Mouse (Mus musculus) lung, postnatal 0 days (tissue): Measurements from ENCODE around the gene Tor1aip2. TPM values are rescaled to one million over a fixed set of nuclear protein-coding genes. Genes with fewer than 3 reads are reported as not detected.
"Not testable (repeated sequence)": the region's sequence is repeated elsewhere in the genome, so short reads cannot be mapped to it uniquely, and the experiment has no call there.

Source experiments
- ATAC-seq: fragments of 200-750 bp; cut with Nextera tagmentation; 2 replicates; pipeline ENCODE4 v1.8.0; 2017; ENCODE audit warnings: moderate library complexity
- DNase-seq: peaks from one replicate; pipeline ENCODE4 v3.0.0-alpha.2; 2016; ENCODE audit warnings: low spot score
- H3K27ac ChIP-seq: fragments of 300-500 bp; sonication (generic); 2 replicates; pipeline ENCODE4 v1.5.1; 2014; ENCODE audit warnings: antibody characterized with exemption, mild to moderate bottlenecking, low read length, mixed read lengths
- H3K27me3 ChIP-seq: fragments of 300-500 bp; sonication (generic); replicated peaks from 2 replicates; pipeline ENCODE4 v1.6.1; 2014; ENCODE audit warnings: low read length, mixed read lengths; ENCODE audit not compliant: insufficient read depth
- H3K36me3 ChIP-seq: fragments of 300-500 bp; sonication (generic); 2 replicates; pipeline ENCODE4 v1.6.1; 2014; ENCODE audit warnings: low read length, mixed read lengths; ENCODE audit not compliant: insufficient read depth
- H3K4me1 ChIP-seq: fragments of 300-500 bp; sonication (generic); 2 replicates; pipeline ENCODE4 v1.6.1; 2014; ENCODE audit warnings: antibody characterized with exemption, low read depth, low read length, mixed read lengths; ENCODE audit not compliant: insufficient read depth
- H3K4me2 ChIP-seq: fragments of 300-500 bp; sonication (generic); replicated peaks from 2 replicates; pipeline ENCODE4 v1.6.1; 2014; ENCODE audit warnings: low read depth, mild to moderate bottlenecking, low read length, moderate library complexity, mixed read lengths
- H3K4me3 ChIP-seq: fragments of 300-500 bp; sonication (generic); 2 replicates; pipeline ENCODE4 v1.5.1; 2014; ENCODE audit warnings: low read depth, low read length
- H3K9ac ChIP-seq: fragments of 300-500 bp; sonication (generic); replicated peaks from 2 replicates; pipeline ENCODE4 v1.6.1; 2014; ENCODE audit warnings: low read depth, mild to moderate bottlenecking
- H3K9me3 ChIP-seq: fragments of 300-500 bp; sonication (generic); 2 replicates; pipeline ENCODE4 v1.6.1; 2016; ENCODE audit warnings: low read length, mixed read lengths
- CTCF ChIP-seq: IDR thresholded peaks from 2 replicates; pipeline ENCODE4 v1.5.1; 2016; ENCODE audit warnings: antibody characterized with exemption, mild to moderate bottlenecking
- EP300 ChIP-seq: IDR thresholded peaks from 2 replicates; pipeline ENCODE4 v1.6.1; 2016; ENCODE audit warnings: antibody characterized with exemption, mild to moderate bottlenecking, control low read depth
- WGBS: fragments of 180-500 bp; shearing (Covaris S2); extraction: QIAGEN DNeasy Blood & Tissue Kit; methylation state at CpG from one replicate; pipeline ENCODE4 v1.1.7; 2014; 5-methylcytosine and 5-hydroxymethylcytosine counted together
- polyA plus RNA-seq: library from polyadenylated mRNA; unstranded; fragments of >200 nt; fragmentation: Nextera tagmentation; extraction: Ambion mirVana; gene quantifications from 2 replicates; pipeline ENCODE4 v1.2.1, GENCODE M21; 2015

Tor1aip2 gene
- polyA plus RNA-seq, 1 experiment from 2014 or later, result 55.2 TPM

GRCm38 (mm10) chr1:156037144-156037583 lies 2.0 kb downstream of the Tor1aip2 start:
- Histone ChIP-seq H3K9ac (0 out of 2 replicates have a peak overlapping the region, but pooled peaks have one; percentile 0), H3K4me2 (peak overlapping the region; percentile 61), H3K9me3 (no peaks in the 10 kb centered on the region), H3K27me3 (no peaks in the 10 kb centered on the region), H3K4me1 (peaks cover 3% of the 10 kb centered on the region; the same call in 1 of the 2 replicates), H3K27ac (peak overlapping the region; percentile 74), H3K36me3 (no peaks in the 10 kb centered on the region; the same call in 1 of the 2 replicates), H3K4me3 (peak overlapping the region; percentile 89)
- no peak for TF ChIP-seq CTCF
- TF ChIP-seq EP300, result no peak
- 19% methylated on average over 5 of the region's 5 CpGs for WGBS
- ATAC-seq (no peak), DNase-seq (peak; percentile 85)

- DNase-seq, result peak; percentile 50
- H3K4me3 ChIP-seq, H3K27me3 ChIP-seq, ATAC-seq, H3K27ac ChIP-seq, H3K4me1 ChIP-seq, H3K9ac ChIP-seq, H3K9me3 ChIP-seq, H3K36me3 ChIP-seq, H3K4me2 ChIP-seq: not testable (repeated sequence)
- peak; percentile 46 for TF ChIP-seq CTCF
- WGBS, result 63% methylated on average over 7 of the region's 7 CpGs
Observed at GRCm38 (mm10) chr1:156039989-156040388, 4.8 kb downstream of the Tor1aip2 start.

DNA sequence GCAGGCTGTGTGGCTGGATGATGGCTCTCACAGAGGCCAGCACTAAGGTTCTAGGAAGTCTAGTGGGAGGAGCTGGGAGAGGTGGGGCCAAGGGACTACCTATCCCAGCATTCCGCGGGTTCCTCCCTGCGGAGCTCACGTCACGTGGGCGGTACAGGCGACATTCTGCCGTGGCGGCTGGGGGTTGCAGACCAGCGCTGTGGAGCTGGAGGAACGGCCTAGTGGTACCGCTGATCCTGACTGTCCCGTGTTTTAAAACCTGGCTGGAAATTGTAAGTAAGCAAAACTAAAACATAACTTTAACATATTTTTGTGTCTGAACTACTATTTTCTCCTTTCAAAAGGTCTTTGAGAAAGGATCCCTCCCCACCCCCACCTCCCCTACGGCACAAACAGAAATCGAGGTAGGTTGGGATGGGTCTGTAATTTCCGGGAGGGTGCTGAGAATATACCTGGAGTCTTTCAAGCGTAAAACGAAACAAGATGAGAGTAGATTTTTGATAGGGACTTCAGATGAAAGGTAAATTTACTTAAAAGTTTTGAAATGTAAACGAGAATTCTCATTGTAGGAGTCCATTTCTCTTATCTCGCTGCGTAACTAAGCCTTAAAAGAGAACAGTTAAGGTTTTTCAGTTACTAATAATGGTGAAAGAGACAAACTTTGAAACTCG lies 5.7 kb downstream of the Tor1aip2 start:
- DNase-seq, result peak; percentile 99
- TF ChIP-seq EP300, result 0 out of 2 replicates have a peak, but pooled peaks have one; percentile 30
- no peak for TF ChIP-seq CTCF
- H3K9me3 ChIP-seq, result no peaks in the 10 kb centered on the region
- H3K36me3 ChIP-seq, result no peaks in the 10 kb centered on the region
- H3K4me3 ChIP-seq, result peak overlapping the region; percentile 61
- peak overlapping the region; percentile 72 for H3K27ac ChIP-seq
- peak overlapping the region; percentile 35; the same call in 1 of the 2 replicates for H3K9ac ChIP-seq
- under 1% methylated on average over 22 of the region's 22 CpGs for WGBS
- peaks cover 8% of the 10 kb centered on the region; the same call in 1 of the 2 replicates for H3K4me1 ChIP-seq
- peak; percentile 72 for ATAC-seq
- H3K27me3 ChIP-seq, result no peaks in the 10 kb centered on the region
- H3K4me2 ChIP-seq, result peak overlapping the region; percentile 56

- Histone ChIP-seq H3K4me2 (peak overlapping the region; percentile 56), H3K4me3 (peak overlapping the region; percentile 61), H3K4me1 (peaks cover 10% of the 10 kb centered on the region; the same call in 1 of the 2 replicates), H3K27me3 (no peaks in the 10 kb centered on the region), H3K9ac (peak overlapping the region; percentile 20; the same call in 1 of the 2 replicates), H3K9me3 (no peaks in the 10 kb centered on the region), H3K27ac (0 out of 2 replicates have a peak overlapping the region, but pooled peaks have one; percentile 8), H3K36me3 (no peaks in the 10 kb centered on the region)
- ATAC-seq (no peak), DNase-seq (peak; percentile 39)
- WGBS, result 24% methylated on average over 7 of the region's 7 CpGs
- TF ChIP-seq CTCF, result no peak
- no peak for TF ChIP-seq EP300
Observed at GRCm38 (mm10) chr1:156041451-156042241, 6.4 kb downstream of the Tor1aip2 start.

DNA sequence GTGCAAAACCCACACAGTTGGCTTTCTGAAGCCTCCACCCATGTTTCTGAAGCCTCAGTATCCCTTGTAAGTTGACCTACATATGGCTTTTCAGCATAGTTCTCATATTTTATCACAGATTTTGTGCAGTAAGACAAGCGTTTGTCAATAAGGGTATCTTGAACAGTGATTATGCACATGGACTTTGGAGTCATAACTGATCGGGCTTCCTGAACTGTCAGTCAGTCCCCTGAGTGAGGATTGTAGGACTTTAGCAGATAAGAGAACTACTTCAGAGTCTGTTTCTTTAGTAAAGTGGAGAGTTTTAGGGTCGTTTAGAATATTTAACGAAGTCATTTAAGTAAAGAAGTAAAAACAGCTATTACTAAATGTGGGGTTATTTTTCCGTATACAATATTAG lies 7.3 kb downstream of the Tor1aip2 start:
- Histone ChIP-seq H3K9ac (no peak overlapping the region), H3K27ac (no peak overlapping the region), H3K4me3 (no peak overlapping the region), H3K36me3 (no peaks in the 10 kb centered on the region), H3K9me3 (no peaks in the 10 kb centered on the region), H3K4me1 (peaks cover 10% of the 10 kb centered on the region; the same call in 1 of the 2 replicates), H3K4me2 (0 out of 2 replicates have a peak overlapping the region, but pooled peaks have one; percentile 56), H3K27me3 (no peaks in the 10 kb centered on the region)
- 77% methylated on average over 5 of the region's 5 CpGs for WGBS
- DNase-seq (no peak), ATAC-seq (no peak)
- no peak for TF ChIP-seq CTCF
- TF ChIP-seq EP300, result no peak

GRCm38 (mm10) chr1:156043027-156043426 lies 7.8 kb downstream of the Tor1aip2 start:
- no peak overlapping the region; the same call in 1 of the 2 replicates for H3K4me2 ChIP-seq
- 22% methylated on average over 4 of the region's 4 CpGs for WGBS
- no peak for ATAC-seq
- no peak overlapping the region for H3K9ac ChIP-seq
- H3K27ac ChIP-seq, result no peak overlapping the region
- H3K4me3 ChIP-seq, result no peak overlapping the region
- H3K4me1 ChIP-seq, result peaks cover 10% of the 10 kb centered on the region; the same call in 1 of the 2 replicates
- H3K9me3 ChIP-seq, result no peaks in the 10 kb centered on the region
- TF ChIP-seq EP300, result no peak
- TF ChIP-seq CTCF, result peak; percentile 84
- H3K27me3 ChIP-seq, result no peaks in the 10 kb centered on the region
- peak; percentile 85 for DNase-seq
- H3K36me3 ChIP-seq, result no peaks in the 10 kb centered on the region
